Mouse (Mus musculus) testis, postnatal 10 days (tissue): ENCODE measurements around the gene Deaf1.
"Not testable (repeated sequence)": the region's sequence is repeated elsewhere in the genome, so short reads cannot be mapped to it uniquely, and the experiment has no call there.

Experiments used
- DNase-seq: peaks from one replicate; pipeline ENCODE4 v3.0.0; 2021; ENCODE audit warnings: low spot score

Deaf1 gene

GRCm38 (mm10) chr7:141264041-141264700, 63.3 kb downstream of the Deaf1 start:
- no peak for DNase-seq

GRCm38 (mm10) chr7:141263640-141264039, 63.9 kb downstream of the Deaf1 start:
- no peak for DNase-seq

- no peak for DNase-seq
Observed at GRCm38 (mm10) chr7:141261480-141261879, 66.0 kb downstream of the Deaf1 start.

- no peak for DNase-seq
Observed at GRCm38 (mm10) chr7:141256159-141256558, 71.3 kb downstream of the Deaf1 start.

- DNase-seq = not testable (repeated sequence)
Observed at GRCm38 (mm10) chr7:141250486-141250885, 77.0 kb downstream of the Deaf1 start.
